Mouse (Mus musculus) cerebellum, adult 11 months (tissue): ENCODE results near the gene Npy4r.

Experiments
- DNase-seq: peaks from one replicate; pipeline ENCODE4 v3.0.0; 2022

Gene Npy4r

DNA sequence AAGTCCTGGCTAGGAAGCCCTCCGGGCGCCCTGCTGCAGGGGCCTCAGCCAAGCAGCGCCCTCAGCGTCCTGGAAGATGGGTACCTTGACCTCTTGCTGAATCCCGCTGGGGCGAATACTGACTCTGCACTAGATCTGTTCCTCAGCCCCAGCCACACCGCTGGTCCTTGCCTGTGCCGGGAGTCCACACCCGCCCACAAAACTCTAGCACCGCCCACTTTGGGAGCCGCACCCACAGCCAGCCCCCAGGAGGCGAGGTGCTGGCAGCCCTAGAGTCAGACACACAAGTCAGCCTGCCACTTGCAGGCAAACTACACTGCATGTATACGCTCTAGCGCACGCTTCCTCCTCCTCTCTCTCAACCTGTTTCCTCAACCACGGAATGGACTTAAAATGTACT, at the start of gene Npy4r:
Npy4r (minus strand) TSS at position 148 of the 400 bp plus-strand sequence.
- no peak for DNase-seq

DNA sequence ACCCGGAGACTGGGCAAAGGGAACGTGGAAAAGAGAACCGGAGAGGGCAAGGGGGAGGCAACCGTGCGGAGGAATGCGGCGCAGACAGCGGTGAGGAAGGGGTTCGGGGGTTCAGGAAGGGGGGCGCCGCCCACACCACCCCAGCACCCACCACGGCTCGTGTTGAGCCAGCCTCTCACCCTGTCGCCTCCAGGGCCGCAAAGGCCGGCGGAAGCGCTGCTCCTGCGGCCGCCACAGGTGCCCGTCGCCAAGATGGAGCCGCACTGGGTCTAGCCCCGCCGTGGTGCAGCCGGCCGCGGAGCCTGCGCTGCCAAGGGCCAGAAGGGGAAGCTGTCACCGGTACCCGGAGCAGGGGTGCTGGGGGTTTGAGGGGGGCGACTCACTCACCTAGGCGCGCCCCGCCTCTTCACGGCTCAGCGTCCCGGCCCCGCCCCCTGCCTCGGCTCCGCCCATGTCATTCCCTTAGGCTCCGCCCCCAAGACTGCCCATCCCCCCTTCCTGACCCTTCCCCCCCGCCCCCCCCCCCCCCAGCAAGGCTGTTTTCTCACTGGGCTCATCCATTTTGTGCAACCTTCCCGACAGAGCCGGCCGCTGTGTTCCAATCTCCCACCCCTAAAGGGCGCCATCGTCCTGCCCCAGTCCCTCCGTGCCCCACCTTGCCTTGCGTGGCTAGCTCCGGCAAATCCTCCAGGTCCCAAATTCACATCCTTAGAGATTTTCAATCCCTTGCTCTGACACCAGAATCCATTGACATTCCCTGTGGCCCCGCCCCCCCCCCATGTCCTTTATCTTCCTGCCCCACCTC, 49.1 kb upstream of the Npy4r start, which contains the start of gene Gprin2:
Gprin2 (minus strand) TSS at position 423 of the 805 bp plus-strand sequence.
- DNase-seq, result peak; percentile 61

DNA sequence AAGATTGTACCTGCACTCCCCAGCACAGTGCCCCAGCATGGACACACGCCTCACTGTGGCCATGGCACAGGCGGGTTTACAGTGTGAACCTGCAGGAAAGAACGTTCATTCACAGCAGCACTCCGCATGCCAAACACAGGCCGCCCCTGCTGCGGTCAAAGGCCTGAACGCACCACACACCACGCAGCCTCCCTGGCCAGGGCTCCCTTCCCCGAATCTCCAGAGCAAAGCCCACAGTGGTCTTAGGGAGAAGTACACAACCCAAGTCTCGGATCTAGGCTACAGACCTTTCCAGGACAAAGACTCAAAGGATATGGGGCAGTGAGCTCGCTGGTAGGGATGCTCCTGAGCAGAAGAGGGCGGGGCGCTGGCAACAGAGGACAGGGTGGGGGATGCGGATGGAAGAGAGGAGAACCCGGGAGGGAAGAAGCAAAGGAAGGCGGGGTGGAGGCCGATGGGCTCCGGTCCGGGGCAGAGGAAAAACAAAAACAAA, 48.5 kb upstream of the Npy4r start:
- DNase-seq, result peak; percentile 47

DNA sequence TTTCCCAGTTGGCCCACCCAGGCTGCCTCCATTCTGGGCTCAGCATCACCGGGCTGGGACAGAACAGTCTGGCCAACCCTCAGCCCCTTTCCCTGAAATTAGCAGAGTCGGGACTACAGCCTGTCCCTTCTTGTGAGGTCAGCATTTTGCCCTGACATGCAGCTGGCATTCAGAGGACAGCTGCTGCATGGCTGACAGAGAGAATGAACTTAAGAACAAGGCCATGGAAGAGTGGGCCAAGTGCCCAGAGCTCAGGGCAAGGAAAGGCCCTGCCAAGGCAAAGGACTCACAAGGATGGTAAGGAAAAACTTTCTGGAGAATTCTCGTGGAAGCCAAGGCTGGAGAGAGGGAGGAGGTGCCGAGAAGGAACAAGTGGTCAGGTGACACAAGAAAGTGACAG, 44.4 kb upstream of the Npy4r start:
- DNase-seq, result no peak

DNA sequence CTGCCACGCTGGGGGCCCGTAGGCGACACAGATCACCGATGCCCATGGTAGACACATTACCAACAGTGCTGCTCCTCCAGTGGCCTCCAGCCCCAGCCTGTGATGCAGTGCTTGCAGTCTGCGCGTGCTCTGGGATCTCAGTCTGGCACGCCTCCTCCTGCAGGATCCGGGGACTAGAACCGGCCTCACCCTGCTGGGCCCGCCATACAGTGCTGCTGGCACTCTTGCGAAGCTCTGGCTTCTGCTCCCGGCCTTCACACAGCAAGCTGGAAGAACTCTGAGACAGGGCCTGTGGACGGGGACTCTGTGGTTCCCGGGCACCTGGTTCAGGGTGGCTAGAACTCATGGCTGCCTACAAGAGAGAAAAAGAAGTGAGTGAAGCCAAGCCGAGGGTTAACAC, 43.2 kb upstream of the Npy4r start:
- DNase-seq, result peak; percentile 19

DNA sequence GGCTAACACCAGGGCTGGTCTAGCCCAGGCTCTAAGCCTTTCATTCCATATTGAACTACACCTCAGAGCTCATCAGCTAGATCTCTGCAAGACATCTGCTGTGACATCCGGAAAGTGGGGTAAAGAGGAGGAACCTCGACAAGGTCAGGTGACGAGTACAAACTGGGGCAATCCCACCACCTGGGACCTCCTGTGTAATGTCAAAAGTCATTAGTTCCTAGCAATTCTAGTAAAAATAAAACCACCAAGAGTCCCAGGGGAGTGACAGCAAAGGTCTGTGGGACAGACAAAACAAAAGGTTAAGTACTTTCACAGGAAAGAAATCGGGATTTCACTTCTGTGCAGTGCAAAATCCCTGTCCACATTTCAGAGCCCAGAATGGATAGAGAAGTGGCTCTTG, 41.6 kb upstream of the Npy4r start:
- DNase-seq, result no peak

DNA sequence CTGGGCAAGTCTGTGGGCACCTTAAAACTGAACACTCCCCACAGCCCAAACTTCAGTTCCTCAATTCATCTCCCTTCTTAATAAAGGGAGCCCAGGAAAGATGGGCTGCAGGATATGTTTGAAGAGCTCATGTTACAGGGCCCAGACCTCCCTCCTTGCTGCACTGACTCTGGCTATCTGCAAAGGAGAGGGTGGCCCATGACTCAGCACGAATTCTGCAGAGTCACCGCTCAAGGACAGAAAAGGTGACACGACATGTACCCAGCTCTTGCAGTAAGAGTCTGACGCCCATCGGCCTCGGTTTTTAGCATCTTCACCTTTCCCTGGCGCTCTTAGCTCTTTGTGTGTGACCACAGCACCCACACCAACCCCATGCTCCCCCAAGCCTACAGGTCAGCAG, 38.1 kb upstream of the Npy4r start:
- DNase-seq, result no peak

DNA sequence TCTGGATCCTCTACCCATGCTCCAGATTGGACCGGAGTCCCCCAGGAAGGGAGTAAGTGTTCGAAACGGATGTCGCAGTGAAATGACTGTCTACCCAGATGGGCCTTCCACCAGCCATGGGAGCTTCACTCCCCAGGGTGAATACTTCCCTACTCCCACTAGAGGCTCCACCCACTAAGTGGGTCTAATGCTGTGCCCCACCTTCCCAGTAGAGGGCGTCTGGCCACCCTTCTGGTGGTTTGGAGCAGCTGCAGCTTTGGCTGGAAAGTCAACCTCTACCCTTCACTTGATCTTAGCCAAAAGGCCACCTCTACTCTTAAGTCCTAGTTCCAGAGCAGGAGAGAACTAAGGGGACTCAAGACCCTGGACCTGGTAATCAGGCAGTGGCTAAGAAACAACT, 36.3 kb upstream of the Npy4r start:
- DNase-seq, result peak; percentile 19

DNA sequence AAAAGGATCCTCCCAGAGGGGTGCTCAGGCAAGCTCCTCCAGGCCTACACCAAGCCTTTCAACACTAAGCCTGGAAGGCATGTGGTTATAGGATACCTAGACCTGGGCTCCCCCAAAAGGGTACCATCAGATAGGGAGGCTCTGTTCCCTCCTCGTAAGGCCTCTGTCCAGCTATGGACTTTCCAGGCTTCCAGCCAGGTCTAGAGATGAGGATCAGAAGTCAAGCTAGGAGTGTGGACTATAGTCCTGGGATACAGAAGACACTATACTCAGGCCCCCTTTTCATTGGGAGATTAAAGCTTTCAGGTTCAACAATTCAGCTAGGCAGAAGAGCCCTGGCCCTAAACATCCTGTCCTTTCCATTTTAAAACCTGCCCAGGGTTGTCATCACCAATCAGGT, 30.8 kb upstream of the Npy4r start:
- DNase-seq, result no peak

DNA sequence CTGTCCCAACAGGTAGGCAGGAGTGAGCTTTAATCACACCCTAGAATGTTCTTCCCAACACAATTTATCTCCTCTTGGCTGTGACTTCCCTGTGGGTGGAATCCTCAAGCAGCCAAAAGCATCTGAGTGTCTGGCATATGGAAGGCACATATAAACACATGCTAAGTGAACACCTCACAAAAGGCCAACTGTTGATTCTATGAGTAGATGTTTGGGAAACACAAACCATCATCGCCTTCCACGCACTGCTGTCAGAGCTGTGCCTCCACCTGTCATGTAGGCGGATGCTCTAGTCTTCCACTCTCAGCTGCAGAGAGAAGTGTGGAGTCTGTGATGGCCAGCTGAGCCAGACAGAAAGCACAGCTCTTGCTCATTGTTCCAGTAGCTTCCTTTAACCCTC, 27.1 kb upstream of the Npy4r start:
- no peak for DNase-seq

DNA sequence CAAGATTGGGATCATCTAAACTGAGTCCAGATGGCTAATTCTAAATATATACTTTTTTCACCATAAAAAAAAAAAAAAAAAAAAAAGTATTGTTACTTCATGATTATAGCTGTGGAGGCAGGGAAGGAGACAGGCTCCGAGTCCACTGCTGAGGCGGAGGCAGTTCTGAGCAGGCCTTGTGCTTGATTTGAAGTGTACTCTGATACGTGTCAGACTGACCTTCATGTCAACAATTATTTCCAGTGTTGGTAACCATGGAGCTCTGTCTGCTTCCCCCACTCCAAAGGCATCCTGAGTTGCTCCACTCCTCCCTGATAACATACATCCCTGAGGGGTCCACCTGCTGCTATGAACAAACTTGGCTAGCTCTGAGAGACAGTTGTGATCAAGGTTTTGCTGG, 18.8 kb upstream of the Npy4r start:
- no peak for DNase-seq

DNA sequence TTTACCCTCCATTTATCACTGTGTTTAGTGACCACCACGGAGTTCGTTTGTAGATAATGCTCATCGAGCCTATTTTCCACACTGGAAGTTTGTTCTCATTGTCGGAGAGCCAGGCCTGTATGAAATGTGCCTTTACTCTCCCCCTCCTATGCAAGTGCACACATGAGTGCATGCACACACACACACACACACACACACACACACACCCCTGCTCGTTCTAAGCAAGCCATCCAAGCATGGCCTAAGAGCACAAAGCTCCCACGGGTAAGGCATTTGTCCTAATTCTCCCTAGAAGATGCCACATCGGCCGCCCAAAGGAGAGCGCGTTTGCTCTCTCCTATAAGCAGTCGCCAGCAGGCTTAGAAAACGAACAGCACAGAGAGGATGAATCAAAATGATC, 3.5 kb upstream of the Npy4r start:
- DNase-seq, result no peak

DNA sequence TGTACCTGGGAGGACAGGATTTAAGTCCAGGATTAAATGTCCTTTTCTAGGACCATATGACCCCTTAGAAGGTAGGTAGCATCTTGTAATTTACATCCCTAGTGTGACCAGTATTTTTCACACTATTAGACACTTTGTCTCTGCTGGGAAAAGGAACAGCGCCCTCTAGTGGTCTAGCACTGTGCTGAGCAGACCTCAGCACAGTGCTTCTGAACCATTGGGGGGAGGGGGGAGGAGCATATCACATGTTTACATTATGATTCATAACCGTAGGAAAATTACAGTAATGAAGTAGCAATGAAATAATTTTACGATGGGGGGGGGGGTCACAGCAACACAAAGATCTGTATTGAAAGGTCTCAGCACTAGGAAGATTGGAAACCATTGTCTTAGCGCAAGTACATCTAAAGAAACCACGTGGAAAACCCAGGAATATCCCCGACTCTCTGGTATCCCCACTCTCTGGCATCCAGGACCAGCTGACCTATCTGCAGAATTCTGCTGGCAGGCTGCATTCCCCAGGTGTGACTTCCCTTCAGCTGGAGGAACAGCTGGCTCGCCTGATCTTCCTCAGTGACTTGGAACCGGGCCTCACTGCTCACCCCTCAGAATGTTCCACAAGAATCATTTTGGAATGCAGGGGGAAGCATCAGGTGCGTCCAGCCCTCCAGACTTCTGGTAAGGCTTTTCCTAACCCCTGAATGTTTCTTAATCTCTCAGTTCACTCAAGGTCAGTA, 2.5 kb upstream of the Npy4r start:
- DNase-seq, result peak; percentile 31

DNA sequence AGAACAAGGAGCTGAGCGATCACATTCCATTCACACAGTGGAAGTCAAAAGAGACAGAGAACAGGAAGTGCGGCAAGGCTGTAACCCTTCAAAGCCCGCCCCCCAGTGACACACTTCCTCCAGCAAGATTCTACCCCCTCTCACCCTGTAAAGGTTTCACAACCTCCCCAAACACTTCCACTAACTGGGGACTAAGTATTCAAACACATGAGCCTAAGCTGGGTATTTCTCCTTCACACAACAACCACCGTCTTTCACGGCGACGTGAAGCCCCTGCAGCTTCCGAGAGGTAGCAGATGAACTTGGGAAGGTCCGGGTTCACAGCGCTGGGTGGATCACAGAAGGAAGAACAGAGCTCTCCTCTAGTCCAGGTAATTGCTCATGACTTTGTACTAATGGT, 9.4 kb downstream of the Npy4r start:
- no peak for DNase-seq

DNA sequence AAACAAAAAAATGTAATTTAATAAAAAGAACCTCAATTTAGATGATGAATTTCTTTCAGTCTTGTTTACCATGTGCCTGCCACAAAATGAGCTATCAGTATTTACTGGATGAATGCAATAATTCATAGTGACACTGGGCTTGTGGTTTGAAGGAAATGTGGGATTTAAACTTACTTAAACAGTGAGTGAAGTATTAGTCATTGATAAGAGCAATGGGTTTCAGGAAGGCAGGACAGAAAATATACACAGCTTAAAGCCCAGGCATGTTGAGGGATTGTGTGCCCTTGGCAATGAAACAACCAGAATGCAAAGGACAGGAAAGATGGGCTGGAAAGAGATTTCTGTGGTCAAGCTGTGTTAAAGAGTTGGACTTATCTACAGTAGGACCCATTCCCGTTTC, 10.0 kb downstream of the Npy4r start:
- no peak for DNase-seq

DNA sequence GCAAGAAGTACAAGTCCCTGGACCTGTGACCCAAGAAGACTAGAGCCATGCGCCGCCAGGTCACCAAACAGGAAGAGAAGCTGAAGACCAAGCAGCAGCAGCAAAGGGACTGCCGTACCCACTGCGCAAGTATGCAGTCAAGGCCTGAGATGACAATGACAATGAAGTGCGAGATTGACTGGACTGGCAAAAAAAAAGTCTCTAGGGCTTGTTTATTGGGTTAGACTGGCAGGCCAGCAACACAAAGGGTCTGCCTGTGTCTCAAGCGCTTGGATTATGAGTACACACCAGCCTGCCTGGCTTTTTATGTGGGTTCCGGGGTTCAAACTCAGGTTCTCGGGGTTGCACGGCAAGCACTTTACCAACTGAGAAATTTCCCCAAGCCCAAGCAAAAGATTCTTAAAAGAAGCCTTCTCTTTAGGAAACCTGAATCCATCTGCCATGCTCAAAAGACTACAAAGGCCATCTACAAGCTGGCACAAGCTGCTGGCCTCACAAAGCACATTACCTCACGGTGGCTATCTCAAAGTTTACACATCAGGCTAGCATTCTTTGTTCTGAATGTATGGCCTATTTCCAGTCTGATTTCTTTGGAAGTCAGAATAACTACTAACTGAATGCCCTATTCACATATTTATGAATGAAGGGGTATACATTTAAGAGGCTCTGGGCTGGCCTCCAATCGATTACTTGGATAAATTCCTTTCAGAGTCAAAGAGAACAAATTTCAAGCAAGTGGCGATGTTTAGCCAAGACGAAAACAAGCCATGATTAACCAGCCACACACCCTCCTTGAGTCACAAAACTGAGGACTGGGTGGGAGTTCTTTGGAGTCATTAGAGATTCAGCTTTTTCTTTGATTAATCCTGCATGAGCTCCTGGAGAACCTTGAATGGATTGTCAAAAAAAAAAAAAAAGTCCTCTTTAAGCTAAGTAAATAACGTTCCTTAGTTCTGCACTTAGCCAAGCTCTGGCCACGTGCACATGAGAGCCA, 12.3 kb downstream of the Npy4r start:
- no peak for DNase-seq

DNA sequence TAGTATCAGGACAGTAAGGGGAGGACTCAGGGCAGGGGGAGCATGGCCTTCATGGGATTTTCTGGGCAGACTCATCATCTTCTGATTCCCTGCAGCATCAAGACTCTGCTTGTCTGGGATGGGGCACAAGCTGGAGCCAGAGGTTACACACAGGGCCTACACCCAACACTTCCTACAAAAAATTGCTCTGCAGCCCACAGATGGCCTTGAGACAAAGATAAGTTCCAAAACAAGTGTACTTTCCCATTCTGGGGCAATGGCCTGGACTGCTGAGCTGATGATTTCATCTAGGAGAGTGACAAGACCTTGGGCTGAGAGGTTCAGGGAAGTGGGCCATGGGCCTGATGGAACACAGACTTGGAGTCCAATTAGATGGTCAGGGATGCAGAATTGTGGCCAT, 16.9 kb downstream of the Npy4r start:
- no peak for DNase-seq

DNA sequence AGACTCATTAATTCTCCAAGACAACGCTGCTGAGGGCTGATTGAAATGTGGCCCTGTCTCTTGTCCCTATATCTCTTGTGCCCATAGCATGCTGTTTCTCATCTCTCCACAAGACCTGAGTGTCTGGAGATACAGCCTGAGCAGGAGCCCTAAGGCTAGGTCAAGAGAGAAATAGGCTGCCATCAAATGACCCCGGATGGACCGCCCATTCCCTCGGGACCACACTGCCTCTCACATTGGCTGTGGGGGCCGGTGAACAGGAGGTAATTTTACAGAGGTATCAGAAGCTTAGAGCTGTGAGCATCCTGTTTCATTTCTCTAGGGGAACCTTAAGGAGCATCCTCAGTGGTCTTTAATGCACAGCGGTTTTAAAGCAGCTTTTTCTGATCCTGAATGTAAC, 21.1 kb downstream of the Npy4r start:
- DNase-seq, result no peak

DNA sequence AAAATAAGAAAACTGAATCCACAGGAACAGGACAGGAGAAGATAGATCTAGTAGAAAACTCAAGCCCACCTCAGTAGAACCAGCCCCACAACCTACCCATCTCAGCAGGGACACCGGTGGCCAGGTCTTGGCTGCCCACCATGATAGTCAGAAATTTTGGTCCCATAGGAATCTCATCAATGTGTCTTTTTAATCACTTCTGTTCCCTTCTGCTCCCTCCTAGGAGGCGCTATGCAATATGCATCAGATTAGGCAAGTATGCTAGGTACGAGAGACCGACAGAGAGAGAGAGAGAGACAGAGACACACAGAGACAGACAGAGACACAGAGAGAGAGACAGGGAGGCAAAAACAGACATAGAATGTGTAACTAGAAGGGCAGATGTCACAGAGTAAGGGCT, 30.6 kb downstream of the Npy4r start:
- DNase-seq, result no peak

DNA sequence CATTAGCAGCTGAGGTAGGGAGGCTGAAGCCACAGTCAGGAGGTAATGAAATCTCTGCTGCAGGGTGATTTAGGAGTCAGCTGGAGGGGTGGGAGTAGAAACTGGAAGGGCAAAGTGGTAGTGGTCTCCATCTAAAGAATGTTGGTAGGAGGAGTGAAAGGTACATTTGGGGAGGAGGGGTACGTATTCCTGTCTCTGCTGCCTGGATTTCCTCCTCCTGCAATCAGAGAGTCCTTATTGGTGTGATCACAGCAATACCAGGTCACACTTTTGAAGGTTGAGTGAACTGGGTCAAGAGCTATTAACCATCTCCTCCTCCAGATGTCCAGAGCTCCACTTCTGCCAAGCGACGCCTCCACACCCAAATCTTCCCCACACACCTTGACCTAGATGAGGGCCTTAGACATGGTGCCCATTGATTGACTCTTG, 31.4 kb downstream of the Npy4r start:
- no peak for DNase-seq

DNA sequence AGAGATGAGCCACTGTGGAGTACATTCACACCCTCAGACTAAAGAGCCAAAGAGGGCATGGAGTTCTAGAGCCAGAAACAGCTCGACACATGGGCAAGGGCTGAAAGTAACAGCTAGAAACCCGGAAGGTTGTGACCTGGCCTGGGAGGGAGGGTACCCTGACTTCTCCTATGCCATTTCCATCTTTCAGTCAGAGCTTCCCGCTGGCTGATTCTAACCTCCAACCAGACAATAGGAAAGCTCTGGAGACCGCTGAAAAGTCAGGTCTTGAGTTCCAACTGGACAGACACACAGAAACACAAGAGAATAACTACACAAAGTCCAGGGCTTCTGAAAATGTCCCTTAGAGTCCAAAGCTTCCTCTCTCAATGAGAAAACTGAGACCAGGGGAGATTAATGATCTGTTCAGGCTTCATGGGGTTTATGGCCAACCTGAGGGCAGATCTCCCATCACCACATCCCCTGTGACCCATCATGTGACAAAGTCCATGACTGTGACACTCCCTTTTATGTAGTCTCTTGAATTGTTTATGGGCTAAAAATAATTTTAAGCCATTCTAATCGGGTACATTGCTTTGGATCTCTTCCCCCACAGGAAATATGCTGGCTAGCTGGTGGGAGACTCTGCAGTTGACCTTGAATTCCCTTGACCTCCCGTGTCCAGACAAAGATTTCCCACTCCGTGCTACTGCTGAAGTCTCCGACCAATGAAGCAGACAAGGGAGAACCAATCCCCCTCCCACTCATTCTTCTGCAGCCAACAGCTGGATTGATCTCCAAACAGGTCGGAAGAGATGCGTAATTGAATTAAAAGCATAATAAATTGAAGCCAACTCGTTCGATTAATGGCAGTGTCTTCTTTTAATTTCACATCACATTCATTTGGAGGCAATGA, 32.0 kb downstream of the Npy4r start:
- DNase-seq, result no peak
